Mouse (Mus musculus) neutrophil, adult 5-6 weeks (primary cell): ENCODE results near the gene Hid1. TPM values are rescaled to one million over a fixed set of nuclear protein-coding genes. Genes with fewer than 3 reads are reported as not detected.
"Not testable (repeated sequence)": the region's sequence is repeated elsewhere in the genome, so short reads cannot be mapped to it uniquely, and the experiment has no call there.

Experiments used
- ATAC-seq: fragments of 151-379, 151-347 bp; 2 replicates; pipeline ENCODE4 v1.8.0; 2017; ENCODE audit warnings: mild to moderate bottlenecking, moderate TSS enrichment; ENCODE audit not compliant: insufficient number of reproducible peaks, poor library complexity, low FRiP score, severe bottlenecking; ENCODE audit errors: extremely low read depth
- total RNA-seq: library from RNA; stranded (forward); fragments of 200-1000 nt; gene quantifications from 2 replicates; pipeline ENCODE4 v1.2.3, GENCODE M21; 2017

Gene Hid1
- total RNA-seq: 1.6 and 2.4 TPM in 2 replicates

DNA sequence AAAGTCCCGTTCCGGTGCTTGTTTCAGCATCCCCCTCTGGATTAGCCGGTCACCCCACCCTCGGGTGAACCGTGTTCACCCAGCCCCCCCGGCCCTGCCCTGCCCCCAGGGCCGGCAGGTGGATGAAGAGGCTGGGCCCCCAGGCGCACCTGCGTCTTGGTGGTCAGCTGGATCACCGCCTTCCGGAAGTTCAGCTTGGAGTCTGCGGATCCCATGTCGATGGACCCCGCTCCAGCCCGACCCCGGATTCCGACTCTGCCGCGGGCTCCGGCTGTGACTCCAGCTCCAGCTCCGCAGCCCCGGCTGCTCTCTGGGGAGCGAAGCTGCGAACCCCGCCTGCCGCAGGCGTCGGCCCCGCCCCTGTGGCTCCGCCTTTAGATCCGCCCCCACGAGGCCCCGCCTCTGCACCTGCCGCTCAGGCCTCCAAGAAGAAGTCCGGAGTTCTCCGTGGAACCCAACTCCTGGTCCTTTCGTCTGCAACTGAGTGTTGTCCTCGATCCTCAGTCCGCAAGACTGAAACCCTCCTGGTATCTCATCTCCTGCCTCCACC is at the start of gene Hid1:
TSS of gene Hid1 (minus strand) at position 362 of the 550 bp plus-strand sequence.
- ATAC-seq: peak; percentile 42

DNA sequence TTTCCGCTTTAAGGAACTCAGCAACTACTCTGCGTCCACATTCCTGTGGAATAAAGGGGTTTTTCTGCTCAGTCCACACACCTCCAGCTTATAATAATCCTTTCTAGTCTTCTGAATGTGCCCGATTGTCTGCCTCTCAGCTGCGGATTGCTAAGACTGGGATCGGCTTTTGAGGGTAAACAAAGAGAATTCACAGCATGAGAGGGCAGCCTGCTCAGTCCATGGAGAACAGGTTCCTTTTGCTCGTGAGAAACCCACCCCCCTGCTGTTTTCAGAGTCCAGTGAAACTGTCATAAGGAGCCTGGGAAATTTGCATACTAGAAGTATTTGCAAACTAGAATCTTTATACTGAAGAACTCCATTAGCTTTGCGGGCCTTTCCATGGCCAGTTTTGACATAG is 42.0 kb upstream of the Hid1 start:
- no peak for ATAC-seq

- no peak for ATAC-seq
Measured at GRCm38 (mm10) chr11:115408266-115408920, 40.8 kb upstream of the Hid1 start.

DNA sequence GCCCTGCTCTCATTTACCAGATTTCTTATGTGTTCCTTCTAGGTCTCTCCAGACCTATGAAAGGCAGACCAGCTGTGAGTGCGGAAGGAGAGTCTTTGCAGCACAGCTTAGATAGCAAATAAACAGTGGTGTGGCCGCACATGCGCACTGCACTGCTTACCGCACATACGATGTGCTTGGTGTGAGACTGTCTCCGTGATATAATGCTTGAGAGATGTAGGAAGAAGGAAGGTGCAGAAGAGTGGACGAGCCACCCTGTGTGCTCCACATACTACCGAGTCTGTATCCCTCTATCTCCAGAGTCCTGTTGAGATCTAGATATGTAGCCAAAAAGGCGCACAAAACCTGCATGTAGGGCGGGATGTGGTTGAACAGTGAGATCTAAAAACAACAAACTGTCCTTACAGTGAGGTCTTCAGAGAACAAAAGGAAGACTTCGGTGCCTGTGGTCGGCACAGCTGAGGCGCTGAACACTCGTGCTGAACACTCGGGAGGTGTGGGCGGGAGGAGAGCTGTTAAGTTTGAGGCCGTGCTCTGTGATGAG is 39.4 kb upstream of the Hid1 start:
- ATAC-seq: no peak

DNA sequence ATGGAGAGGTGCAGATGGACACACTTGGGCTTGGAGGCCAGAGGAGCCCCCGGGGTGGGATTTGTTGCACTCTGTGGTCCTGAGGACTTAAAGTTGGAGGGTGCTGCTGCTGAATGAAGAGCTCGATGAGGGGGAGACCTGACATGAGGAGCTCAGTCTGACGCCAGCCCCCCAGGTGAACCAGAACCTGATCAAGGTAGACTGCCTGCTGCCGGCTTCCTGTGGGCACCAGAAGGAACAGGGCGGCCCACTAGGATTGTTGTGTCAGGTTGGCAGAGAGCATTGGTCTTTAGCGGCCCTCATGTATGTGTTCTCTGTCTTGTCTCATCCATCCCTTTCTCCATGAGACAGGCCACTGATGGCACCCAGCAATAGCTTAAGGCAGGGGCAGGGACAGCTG is 38.2 kb upstream of the Hid1 start:
- ATAC-seq: no peak

GRCm38 (mm10) chr11:115403338-115404124 is 36.0 kb upstream of the Hid1 start, which contains the start of gene Mrpl58:
TSS of gene Mrpl58 (plus strand) at chr11:115403752.
- peak; percentile 73 for ATAC-seq

DNA sequence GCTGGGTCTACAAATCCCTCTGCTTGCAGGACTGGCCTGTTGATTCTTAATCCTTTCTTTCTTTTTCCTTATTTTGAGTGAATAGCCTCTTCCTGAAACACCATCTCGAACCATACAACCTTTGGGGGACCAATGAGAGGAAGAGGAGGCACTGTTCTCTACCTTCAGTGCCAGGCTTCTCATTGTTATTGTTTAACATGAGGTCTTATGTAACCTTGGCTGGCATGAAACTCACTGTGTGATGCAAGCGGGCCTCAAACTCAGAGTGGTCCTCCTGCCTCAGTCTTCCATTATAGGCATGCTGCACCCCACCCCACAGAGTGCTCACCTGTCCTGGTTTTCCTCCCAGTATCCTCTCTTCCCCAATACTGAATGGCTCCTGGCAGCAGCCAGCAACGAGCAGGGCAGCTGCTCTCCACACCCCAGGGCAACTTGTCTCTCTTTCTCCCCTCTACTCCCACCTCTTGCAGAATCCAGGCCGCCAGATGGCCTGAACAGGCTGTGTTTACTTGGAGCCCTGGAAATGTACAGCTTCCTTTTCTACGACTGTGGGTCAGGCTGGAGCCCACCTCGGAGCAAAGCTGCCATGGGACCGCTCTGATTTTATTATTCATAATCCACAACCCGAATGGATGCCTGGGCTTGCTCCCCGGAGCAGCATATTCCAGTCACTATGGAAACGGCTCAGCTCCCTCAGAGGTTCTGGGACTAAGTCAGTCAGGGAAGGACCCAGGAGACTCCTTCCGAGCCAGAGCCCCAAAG is 33.3 kb upstream of the Hid1 start:
- no peak for ATAC-seq

DNA sequence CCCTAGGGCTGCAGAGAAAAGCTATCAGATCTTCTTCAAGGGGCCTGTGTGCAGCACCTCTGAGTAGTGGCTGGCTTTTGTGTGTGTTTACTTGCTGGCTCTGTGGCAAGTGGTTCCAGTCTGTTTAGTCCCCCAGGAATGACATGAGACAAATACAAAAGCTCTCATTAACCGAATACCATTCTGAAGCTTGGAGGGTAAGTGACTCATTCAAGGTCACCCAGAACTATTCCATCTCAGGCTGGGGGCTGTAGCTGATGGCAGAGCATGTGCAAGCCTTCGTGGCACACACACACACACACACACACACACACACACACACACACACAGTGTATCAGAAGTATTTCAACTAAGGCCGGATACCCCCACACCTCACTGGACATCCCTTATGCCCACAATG is 32.6 kb upstream of the Hid1 start:
- ATAC-seq: no peak

DNA sequence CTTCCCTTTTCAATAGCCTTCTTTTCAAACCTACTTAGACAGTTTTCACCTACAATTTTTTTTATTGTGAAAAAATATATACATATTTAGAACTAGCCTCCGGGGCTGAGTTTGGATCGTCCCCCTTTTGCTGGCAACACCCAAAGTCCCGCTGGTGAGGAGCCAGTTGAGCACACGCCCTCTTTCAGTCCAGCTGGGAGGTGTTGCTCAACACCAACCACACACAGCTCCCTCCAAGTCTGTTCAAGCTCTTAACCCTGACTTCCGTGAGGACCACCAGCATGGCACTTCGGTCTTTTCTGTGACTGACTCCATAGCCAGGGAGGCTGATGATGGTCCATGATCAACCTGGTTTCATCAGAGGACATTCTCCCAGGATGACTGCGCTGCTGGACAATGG is 30.5 kb upstream of the Hid1 start:
- no peak for ATAC-seq

DNA sequence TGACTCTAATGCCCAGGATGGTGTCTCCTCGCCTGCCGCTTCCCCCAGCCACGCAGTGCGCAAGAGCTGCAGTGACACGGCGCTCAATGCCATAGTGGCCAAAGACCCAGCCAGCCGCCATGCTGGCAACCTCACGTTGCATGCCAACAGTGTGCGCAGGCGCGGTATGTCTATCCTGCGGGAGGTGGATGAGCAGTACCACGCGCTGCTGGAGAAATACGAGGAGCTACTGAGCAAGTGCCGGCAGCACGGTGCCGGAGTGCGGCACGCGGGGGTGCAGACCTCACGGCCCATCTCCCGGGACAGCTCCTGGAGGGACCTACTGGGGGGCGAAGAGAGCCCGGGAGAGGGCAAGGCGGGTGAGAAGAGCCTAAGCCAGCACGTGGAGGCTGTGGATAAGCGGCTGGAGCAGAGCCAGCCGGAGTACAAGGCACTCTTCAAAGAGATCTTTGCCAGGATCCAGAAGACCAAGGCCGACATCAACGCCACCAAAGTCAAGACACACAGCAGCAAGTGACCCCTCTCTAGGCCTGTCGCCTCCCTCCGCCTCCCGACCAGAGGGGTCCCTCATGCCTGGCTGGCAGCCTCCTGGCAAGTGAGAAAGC is 26.3 kb upstream of the Hid1 start:
- ATAC-seq: no peak

DNA sequence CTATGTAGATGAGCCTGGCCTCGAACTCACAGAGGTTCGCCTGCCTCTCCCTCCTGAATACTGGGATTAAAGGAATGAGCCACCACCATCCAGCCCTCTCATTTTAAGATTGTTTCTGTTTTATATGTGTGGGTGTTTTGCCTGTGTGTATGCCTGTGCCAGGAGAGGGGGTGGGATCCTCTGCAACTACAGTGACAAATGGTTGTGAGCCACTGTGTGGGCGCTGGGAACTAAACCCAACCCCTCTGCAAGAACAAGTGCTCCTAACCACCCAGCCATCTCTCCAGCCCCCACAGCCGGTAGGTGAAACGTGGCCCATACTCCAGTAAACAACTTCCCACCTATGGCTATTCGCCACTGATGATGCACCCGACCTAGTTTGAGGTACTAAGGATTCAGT is 23.8 kb upstream of the Hid1 start:
- ATAC-seq: no peak

- not testable (repeated sequence) for ATAC-seq
Measured at GRCm38 (mm10) chr11:115386859-115387258, 19.3 kb upstream of the Hid1 start.

DNA sequence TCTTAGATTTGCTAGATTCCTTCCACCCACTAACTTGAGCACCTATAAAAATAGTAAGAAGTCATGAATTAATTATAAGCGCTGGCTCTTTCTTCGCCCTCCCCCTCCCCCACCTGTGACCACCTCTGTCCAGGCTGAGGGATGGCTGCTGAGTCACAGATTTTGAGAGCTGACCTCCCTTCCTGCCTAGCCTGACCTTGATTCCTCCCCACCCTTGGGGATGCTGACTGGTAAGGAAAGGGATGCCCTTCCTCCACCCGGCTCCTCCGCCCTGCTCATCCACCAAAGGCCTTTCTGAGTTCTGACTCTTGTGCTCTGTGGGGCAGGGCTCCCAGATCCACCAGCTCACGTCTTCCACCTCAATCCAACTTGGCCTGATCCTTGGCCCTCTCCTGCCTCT is 17.0 kb upstream of the Hid1 start:
- ATAC-seq: no peak

GRCm38 (mm10) chr11:115383701-115384474 is 16.3 kb upstream of the Hid1 start:
- ATAC-seq: no peak

DNA sequence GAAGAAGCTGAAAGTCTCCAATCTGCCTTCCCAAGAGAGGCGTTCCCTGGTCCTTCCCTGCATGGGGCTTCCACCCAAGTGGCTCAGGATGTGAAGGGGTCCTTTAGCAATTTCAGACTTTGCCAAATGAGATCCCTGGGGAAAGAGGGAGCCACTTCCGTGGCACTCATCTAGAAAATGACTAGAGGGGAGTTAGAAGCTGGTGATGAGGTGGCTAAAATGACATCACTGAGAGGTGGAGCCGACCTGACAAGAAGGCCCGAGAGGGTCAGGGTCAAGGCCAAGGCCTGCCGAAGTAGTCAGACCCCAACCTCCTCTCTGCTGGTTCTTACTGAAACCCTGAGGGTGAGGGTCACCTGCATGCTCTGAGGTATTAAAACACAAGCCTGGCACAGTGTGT is 15.3 kb upstream of the Hid1 start:
- no peak for ATAC-seq

DNA sequence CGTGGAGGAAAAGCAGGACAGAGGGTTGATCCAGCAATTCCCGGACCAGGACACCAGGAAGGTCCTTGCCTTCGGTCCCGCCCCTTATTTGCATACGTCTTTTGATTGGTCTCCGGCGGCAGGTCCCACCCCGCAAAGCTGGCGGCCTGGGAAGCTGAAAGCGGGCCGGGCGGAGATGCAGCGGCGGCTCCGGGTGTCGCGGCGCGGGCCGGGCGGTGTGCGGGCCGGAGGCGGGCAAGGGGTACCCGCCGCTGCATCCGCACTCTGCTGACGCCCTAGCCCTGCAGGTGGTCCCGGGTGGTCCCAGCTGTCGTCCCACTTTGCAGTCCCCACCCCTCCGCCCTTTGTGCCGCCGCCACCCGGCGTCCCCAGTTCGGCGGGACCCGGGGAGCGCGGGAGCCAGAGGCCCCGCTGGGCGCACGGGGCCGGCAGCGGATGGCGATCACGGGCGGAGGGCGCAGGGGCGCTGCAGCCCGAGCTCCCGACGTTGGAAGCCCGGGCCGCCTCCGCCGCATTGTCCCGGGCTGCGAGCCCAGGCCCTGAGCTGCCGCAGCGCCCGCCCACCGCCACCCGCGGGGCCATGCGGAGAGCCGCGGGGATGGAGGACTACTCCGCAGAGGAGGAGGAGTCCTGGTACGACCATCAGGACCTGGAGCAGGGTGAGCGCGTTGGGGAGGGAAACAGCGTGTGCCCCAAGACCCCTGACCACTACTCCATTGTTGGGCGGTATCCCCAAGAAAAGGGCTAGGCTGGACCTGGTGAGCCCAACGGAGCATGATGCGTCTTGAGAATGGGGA is 14.4 kb upstream of the Hid1 start, which contains the start of gene Cdr2l:
TSS of gene Cdr2l (plus strand) at position 174 of the 797 bp plus-strand sequence.
- no peak for ATAC-seq

GRCm38 (mm10) chr11:115381276-115381675 is 13.7 kb upstream of the Hid1 start:
- ATAC-seq: no peak
